Mouse (Mus musculus) kidney, adult 9 months (tissue): ENCODE data around the gene Vgll4.
"Not testable (repeated sequence)": the region's sequence is repeated elsewhere in the genome, so short reads cannot be mapped to it uniquely, and the experiment has no call there.

ENCODE experiments used
- DNase-seq: peaks from one replicate; pipeline ENCODE4 v3.0.0; 2022

Vgll4 gene

DNA sequence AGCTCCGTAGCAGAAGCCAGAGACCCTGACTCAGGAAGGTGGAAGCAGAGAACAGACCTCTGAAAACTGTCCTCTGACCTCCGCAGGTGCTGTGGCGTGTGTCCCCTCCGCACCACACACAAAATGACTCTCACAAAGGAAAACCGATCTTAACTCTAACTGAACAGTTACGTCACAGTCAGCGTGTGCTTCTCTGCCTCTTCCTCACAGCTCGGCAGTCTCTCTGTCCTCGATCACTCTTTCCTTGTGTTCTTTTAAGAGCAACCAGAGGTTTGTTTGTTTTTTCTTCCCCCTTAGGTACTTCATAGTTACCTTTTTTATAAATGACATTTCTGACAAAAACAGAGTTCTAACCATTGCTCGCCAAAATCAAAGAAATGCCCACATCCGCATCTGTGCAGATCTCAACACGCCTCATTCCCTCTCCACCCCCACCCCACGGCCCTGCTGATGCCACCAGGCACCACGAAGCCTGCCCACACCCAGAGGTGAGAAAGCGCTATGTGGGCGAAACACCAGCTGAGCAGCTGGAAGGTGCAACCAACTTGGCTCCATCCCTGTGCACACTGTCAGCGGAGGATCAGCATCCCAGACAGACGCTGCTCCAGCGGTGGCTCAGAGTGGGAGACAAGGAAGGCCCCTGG lies 33.4 kb downstream of the Vgll4 start:
- DNase-seq = no peak

DNA sequence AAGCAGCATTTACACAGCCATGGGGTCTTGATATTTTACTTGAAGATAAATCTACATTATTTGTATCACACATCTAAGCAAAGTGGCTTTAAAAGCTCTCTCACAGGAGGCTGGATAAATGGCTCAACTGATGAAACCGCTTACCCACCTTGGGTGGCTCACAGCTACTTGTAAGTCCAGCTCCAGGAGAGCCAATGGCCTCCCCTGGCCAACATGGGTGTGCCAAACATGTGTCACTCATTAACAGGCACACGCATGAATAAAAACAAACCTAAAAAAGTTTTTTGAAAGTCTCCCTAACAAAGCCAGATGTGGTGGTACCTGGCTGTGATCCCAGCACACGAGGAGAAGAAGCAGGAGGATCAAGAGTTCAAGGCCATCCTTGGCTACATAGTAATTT lies 34.4 kb downstream of the Vgll4 start:
- DNase-seq = no peak

DNA sequence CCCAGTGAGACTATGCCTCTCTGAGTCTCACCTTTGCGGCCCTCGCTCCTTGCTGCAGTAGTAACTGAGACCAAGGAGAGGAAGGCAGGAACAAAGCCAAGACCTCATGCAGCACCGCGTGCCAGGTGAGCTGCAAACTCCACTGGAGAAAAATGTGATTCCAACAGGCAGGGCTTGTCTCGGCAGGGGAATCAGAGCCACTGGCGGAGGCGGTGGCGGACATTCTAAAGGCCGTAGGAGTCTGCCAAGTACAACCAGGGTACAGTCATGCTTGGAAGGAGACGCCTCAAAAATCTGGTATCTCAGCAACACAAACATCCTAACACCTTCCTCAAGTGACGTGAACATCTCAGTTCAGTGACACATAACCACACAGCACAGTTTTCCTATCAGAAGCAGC lies 35.7 kb downstream of the Vgll4 start:
- DNase-seq = no peak

DNA sequence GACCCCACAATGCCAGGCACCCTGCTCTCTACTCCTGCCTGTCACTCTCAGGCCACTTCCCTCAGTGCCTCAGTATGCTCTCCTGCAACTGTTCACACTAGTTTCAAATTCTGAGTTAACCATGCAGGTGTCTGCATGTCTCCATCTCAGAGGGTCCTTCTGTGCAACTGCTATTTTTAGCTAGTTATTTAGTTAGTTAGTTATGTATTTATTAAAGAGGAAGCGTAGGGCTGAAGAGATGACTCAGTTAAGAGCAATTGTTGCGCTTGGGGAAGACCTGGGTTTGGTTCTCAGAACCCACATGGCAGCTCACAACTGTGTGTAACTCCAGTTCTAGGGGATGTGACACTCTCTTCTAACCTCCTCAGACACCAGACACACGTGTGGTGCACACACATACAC lies 36.8 kb downstream of the Vgll4 start:
- DNase-seq = no peak

DNA sequence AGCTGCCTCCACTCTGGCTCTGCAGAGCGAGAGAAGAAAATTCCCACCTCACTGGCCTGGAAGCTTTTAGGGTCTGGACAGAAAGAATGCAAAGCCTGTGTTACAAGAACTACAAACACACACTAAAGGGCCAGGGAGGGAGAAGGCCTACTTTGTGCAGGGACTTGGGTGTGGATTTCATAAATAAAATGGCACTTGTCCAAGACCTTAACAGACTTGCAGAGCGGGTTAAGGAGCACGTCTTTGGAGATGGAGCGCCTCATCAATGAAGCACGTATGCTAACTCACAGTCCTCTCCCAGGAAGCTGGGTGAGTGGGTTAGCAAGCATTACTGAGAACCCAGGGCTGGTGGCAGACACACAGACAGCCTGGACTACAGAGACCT lies 37.7 kb downstream of the Vgll4 start:
- DNase-seq = no peak

DNA sequence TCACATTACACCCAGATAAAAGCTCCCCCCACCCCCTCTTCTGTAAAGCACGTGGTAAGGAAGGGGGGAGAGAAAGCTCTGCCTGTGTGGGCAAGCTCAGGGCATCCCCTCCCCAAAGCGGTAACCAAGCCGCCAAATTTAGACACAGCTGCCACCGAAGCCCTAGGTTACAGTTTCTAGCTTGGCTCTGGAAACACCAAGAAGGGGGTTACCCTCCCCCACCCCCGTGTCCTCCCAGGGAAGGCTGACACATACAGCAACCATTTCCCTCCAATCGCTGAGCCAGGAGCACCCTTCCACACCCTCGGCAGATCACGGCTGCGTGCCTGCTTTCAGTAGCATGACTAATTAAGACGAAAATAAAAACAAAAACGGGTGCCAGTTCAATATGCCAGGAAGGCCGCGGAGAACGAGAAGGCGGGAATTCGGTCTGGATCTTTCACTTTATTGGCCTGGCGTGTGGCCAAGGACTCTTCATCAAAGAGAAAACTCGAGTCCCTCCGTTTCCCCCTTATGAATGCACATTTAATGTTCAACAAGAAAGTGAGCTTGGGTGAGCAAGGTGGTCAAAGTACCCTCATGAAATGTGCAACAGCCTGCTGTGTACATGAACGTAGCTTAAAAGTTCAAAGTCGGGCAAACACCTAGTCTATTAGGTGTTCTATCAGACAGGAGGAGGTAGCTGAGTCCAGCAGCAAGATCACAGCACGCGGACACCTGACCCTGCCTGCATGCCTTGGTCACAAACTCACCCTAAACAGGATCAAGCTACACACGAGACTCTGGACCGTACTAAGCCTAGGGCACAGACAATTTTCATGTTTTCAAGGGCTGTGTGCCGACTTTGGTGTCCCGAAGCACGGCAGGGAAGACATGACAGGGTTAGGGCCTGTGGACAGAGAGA lies 38.3 kb downstream of the Vgll4 start:
- DNase-seq = peak; percentile 63

DNA sequence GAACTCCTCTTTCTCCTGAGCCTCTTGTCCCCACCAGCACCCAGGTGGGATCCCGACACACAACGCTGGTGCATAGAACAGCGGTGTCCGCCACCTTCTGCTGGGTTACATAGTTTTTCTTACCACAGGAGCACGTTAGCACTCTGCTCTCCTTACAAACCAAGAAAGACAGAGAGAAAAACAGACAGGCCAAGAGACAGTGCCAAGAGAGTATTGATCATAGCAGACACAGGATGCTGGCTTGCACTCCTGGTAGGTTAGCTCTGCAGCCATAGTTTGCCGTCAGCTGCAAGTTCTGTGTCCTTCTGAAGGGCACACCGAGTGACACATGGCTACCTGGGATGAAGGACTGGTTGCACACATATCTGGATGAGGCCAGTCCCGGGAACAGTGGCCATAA lies 39.1 kb downstream of the Vgll4 start:
- no peak for DNase-seq

DNA sequence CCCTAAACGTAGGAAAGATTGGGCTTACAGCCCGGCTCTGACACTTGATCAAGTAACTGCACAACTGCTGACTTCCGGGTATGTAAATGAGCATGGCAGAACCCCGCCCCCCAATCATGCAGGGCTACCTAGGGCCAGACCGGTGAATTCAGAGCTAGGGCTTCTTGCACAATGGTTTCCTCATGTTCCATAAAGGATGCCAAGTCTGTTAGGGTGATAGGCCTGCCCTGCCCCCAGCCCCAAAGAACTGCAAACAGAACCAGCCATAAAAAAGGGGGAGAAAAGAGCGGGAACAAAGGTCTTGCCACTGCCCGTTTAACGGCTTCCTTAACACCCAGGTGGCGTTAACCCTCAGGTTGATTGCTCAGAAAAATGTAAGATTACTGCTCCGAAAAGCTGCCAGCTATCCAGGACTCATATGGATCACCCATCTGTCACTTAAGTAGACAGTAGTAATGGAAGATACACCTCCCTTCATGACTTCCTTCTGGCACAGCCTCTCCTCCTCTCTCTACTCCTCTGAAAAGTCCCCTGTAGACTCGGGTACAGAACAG lies 39.7 kb downstream of the Vgll4 start:
- peak; percentile 82 for DNase-seq

DNA sequence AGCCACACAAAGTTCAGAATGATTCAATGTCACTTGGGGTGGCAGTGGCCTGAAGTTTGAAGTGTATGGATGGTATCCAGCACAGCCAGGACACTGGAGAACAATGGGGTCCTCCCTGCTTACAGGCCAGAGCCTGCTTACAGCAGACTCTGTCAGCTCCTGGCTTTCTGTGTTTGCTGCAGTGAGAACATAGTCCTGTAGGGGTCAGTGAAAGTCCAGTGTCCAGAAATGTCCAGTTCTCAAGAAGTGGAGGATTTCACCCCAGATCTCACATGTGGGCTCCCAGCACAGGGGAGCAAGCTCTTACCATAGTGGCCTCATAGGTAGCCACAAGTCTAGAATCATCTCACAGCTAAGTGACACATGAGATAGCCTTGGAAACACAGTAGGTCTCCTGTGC lies 40.4 kb downstream of the Vgll4 start:
- DNase-seq = peak; percentile 71

DNA sequence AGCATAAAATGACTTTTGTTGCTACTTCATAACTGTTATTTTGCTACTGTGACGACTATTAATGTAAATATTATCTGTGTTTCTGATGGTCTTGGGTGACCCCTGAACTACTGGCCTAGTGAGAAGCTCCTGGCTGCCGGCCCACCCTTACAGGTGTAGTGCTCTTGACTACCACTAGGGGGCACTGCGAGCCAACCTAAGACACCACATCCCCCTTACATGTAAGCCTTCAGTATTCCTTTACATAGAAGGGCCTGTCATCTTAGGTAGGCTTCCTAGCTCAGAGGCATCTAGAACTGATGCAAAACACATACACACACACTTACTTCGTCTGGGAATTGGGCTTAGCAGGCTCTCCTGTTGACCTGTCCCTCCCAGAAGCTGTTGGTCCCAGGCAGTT lies 41.3 kb downstream of the Vgll4 start:
- peak; percentile 86 for DNase-seq

DNA sequence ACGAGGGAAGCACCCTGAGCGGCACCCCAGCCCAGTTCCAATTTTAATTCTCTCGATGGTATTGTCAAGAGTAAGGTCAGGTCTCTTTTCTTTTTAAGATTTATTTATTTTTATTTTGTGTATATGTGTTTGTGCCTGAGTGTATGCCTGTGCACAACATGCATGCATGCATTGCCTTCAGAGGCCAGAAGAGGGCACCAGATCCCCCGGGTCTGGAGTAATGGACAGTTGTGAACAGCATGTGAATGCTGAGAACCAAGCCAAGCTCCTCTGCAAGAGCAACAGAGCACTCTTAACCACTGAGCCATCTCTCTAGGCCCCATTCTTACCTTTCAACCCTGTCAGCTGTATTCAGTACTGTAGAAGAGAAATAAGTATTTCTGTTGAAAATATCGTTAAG lies 42.4 kb downstream of the Vgll4 start:
- DNase-seq = no peak

DNA sequence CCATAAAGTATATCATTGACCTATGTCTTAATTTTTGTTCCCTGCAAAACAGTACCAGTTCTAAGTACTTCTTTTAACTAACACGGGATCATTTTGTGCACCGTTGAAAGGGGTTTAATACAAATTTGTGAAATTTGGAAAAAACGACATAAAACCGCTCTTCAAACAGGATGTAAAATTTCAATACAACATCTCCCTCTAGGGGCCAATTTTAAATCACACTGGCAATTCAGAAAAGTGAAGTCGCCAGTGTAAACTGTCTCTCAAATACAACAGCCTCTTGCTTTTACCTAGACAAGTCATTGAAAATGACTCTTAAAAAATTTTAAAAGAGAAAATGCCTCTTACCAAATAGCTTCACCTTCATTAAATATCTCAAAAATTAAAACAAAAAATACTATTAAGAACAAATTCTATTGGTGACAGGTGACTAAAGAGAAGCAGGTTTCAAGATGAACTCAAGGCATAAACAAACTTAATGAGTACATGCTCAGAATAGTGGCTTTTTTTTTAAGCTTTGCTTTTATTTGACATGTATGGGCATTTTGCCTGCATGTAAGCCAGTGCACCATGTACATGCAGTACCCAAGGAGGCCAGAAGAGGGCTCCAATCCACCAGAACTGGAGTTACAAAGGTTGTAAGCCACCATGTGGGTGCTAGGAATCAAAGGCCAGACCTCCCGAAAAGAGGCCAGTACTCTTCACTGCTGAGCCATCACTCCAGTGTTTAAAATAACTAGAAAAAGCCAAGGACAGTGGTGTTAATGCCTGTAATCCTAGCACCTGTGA lies 43.2 kb downstream of the Vgll4 start:
- peak; percentile 75 for DNase-seq

DNA sequence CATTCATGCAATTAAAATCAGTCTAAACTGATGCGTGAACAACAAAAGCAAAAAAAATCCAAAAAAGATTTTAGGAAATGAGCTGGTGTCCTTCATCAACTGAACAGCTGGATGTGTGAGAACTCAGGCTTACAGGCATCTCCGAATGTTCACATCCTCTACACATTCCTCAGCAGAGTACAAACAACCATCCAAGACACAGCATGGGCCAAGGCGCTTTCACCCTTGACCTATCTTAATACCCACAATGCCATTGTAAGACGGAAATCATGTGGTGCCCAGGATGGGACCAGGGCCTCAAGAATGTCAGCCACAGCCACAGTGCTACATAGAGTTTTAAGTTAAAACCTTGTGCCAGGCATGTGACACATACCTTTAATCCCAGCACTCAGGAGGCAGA lies 44.6 kb downstream of the Vgll4 start:
- DNase-seq = no peak

DNA sequence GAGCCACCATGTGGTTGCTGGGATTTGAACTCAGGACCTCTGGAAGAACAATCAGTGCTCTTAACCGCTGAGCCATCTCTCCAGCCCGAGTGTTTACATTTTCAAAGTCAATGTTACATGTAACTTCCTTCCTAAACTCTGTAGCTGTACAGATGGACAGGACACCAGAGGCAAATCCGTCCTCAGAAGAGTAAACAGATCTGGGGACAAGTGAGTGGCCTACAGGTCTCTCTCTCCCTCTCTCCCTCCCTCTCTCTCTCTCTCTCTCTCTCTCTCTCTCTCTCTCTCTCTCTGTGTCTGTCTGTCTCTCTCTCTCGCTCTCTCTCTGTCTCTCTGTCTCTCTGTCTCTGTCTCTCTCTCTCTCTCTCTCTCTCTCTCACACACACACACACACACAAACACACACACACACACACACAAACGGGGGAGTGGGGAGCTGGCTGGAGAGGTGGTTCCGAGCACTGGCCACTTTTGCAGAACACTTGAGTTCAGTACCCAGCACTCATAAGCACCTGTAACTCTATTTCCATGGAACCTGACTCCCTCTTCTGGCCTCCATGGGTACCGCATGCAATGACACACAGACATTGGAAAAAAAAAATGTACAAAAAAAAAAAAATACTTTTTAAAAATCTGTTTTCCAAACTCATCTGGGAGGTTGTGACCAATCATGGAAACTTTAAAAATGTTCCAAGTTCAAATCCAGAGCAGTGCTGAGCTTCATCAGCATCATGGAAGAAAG lies 47.3 kb downstream of the Vgll4 start:
- not testable (repeated sequence) for DNase-seq

DNA sequence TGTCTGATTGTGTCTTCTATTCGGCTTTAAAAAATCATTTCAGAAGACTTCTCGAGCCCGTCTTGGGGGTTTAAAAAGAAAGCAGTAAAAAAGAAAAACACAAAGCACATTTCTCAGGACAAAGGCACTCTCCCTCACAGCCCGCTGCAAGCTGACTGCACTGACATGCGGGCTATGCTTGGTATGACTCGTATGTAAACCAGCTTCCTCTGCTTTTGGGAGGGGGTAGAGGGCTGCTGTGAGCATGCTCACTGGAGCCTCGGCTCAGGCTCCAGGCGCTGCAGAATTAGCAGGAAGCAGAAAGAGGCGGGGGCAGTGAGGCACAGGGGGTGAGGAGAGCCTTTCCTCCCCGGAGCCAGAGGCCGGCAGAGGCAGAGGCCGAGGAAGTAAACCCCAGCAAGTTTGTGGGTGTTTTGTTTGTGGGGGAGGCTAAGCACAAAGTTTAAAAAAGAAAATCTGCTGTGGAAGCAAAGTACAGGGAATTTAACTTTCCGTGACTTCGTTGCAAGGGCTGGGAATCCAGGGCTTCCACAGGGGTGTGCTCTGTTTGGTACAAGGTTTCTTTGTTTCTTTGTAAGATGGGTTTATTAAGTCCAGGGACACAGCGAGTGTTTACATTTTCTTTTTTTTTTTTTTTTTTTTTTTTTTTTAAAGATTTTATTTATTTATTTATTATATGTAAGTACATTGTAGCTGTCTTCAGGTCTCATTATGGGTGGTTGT lies 48.0 kb downstream of the Vgll4 start:
- peak; percentile 93 for DNase-seq

DNA sequence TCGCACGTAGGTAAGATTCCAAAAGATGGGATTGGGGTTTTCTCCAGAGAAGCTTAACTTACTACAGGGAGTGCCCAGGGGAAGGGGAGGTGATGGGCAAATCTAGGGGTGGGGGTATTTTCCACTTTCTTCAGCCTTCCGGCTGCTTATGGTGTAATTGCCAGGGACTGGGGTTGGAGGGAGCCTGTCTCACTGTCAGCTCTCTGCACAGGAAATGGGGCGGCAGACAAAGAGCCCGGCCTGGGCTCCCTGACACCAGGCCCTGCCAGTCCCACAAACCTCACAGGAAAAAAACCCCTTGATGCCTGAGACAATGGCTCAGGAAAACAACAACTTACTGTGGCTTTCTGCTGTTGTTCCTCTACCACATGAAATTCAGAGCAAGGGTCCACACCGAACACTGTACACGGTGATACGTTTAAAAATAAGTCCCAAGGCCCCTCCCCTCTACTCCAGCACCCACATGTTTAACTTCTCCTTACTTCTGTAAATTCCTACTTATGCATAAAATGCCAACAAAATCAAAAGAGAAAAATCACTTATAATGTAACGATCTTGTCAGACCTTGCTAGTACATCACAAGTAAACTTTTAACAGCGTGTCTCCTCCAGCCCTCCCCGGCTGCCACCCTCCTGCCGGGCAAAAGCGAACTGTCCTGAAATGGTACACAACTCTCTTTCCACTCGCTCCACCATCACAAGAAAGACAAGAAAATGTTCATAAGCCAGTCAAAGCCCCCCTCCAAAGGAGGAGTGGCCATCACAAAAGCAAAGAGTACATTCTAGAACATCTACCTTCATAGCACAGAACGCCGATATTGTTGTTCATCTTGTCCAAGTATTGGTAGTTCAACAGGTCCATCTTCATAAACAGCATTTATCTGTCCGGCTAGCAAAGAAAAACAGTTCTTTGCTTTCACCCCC lies 49.0 kb downstream of the Vgll4 start:
- peak; percentile 56 for DNase-seq

DNA sequence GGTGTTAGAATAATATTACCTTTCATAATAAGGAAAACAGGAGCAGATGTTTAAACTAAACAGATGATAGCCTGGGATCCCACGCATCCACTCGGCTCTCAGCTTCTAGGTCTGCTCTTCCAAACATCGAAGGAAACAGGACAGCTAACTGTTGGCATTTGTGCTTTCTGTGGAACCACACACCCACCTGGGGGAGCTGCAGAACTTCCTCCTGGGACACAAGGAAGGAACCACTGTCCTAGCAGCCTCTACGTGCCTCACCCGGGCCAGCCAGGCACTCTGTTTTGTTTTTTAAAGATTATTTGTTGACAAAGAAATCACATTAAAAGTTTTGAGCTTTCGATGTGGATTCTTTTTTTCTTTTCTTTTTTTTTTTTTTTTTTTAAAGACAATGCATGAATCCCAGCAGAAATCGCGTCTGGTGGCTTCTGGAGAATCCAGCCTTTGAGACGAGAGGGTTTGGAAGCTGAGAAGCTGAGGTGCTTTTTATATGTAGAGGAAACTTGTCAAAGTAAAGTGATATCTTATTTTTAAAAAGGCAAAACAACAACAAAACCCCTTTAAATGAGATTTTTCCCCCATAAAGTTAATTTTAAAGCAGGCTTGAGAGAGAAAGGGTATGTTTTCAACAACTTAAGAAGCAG lies 50.0 kb downstream of the Vgll4 start:
- DNase-seq = peak; percentile 48

DNA sequence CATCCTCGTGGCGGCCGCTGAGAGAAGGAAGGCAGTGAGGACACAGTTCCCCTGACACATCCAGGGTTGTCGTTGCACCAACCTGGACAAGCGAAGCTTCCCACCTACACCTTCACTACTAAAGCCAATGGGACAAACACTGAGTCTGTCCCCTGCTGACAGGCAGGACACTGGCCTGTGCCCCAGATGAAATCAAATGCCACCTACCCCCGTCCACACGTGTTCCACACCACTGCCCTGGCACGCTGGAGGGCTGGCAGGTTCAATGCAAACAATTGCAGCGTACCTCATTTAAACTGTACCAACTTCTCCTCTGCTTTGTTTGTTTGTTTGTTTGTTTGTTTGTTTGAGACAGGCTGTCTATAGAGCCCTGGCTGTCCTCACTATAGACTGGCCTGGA lies 50.8 kb downstream of the Vgll4 start:
- no peak for DNase-seq

DNA sequence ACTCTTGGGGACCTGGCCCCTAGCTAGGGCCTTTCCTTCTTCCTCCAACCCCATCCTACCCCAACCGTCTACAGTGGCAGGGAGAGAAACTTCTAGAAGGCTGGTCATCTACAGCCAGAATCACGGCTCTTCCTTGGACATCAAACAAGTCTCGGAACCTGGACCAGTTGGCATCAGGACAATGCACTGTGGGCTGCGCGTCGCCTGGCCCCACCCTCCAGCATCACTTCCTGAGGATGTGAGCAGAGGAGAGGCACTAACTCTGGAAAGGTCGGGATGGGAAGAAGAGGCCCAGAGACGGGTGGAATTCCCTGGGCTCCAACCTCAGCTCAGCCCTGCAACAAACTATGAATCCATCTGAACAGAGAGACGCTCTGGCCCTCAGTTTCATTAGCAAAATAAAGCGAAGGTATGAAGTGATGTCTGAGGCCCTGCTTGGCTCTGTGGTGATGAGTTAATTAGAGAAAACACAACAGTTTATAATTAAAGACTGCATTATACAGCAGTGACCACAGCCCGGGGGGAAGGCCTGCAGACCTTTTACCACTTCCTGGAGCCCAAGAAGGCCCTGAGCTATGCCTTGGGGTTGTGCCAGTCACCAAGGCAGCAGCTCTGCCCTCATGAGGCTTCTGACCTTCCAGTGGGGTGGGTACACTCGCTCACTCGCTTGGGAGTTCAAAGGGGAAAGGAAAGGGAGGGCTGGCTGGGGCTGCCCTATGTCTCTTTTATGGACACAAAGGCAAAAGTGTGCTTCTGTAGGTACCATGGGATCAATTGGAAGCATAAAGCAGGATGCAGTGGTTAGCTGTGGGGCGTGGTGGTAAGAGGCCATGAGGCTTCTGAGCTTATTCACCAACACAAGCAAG lies 51.8 kb downstream of the Vgll4 start:
- DNase-seq = peak; percentile 57
